Mouse (Mus musculus) lung, embryonic 14.5 days (tissue): Measurements from ENCODE around the gene Cpsf6. TPM values are rescaled to one million over a fixed set of nuclear protein-coding genes. Genes with fewer than 3 reads are reported as not detected.
"Not testable (repeated sequence)": the region's sequence is repeated elsewhere in the genome, so short reads cannot be mapped to it uniquely, and the experiment has no call there.

ENCODE experiments used
- ATAC-seq: fragments of 200-750 bp; cut with Nextera tagmentation; 2 replicates; pipeline ENCODE4 v1.8.0; 2017; ENCODE audit warnings: mild to moderate bottlenecking, moderate TSS enrichment, moderate library complexity; ENCODE audit not compliant: insufficient read depth
- DNase-seq: peaks from one replicate; pipeline ENCODE4 v3.0.0-alpha.2; 2015
- H3K27ac ChIP-seq: fragments of 300-500 bp; sonication (generic); 2 replicates; pipeline ENCODE4 v1.5.1; 2014; ENCODE audit warnings: low read depth, mild to moderate bottlenecking, moderate library complexity
- H3K27me3 ChIP-seq: fragments of 300-500 bp; sonication (generic); 2 replicates; pipeline ENCODE4 v1.6.1; 2014; ENCODE audit warnings: low read length, control low read depth; ENCODE audit not compliant: insufficient read depth
- H3K36me3 ChIP-seq: fragments of 300-500 bp; sonication (generic); 2 replicates; pipeline ENCODE4 v1.6.1; 2014; ENCODE audit warnings: control low read depth; ENCODE audit not compliant: insufficient read depth
- H3K4me1 ChIP-seq: fragments of 300-500 bp; sonication (generic); 2 replicates; pipeline ENCODE4 v1.6.1; 2014; ENCODE audit warnings: antibody characterized with exemption, control low read depth; ENCODE audit not compliant: insufficient read depth
- H3K4me2 ChIP-seq: fragments of 300-500 bp; sonication (generic); 2 replicates; pipeline ENCODE4 v1.6.1; 2014; ENCODE audit warnings: mild to moderate bottlenecking
- H3K4me3 ChIP-seq: fragments of 300-500 bp; sonication (generic); 2 replicates; pipeline ENCODE4 v1.5.1; 2014; ENCODE audit warnings: low read depth, low read length
- H3K9ac ChIP-seq: fragments of 300-500 bp; sonication (generic); 2 replicates; pipeline ENCODE4 v1.6.1; 2014
- H3K9me3 ChIP-seq: fragments of 300-500 bp; sonication (generic); 2 replicates; pipeline ENCODE4 v1.6.1; 2016; ENCODE audit warnings: low read depth, low read length, control low read depth
- CTCF ChIP-seq: IDR thresholded peaks from 2 replicates; pipeline ENCODE4 v1.5.1; 2016; ENCODE audit warnings: antibody characterized with exemption, low read depth
- WGBS: fragments of 180-500 bp; shearing (Covaris S2); extraction: QIAGEN DNeasy Blood & Tissue Kit; methylation state at CpG from one replicate; pipeline ENCODE4 v1.1.7; 2014; 5-methylcytosine and 5-hydroxymethylcytosine counted together
- polyA plus RNA-seq: library from polyadenylated mRNA; unstranded; fragments of >200 nt; fragmentation: Nextera tagmentation; extraction: Ambion mirVana; gene quantifications from 2 replicates; pipeline ENCODE4 v1.2.1, GENCODE M21; 2014

The Cpsf6 gene
- polyA plus RNA-seq, 1 experiment from 2014 or later = 201 TPM

- Histone ChIP-seq H3K27ac (no peak overlapping the region), H3K27me3 (no peaks in the 10 kb centered on the region), H3K4me2 (peak overlapping the region; percentile 45), H3K4me1 (no peaks in the 10 kb centered on the region), H3K4me3 (peak overlapping the region; percentile 9; the same call in 1 of the 2 replicates), H3K9ac (no peak overlapping the region), H3K36me3 (no peaks in the 10 kb centered on the region), H3K9me3 (no peaks in the 10 kb centered on the region)
- ATAC-seq = no peak
- TF ChIP-seq CTCF = no peak
- 31% methylated on average over 18 of the region's 18 CpGs for WGBS
- DNase-seq = no peak
Measured at GRCm38 (mm10) chr10:117396386-117397048, 16.7 kb upstream of the Cpsf6 start.

GRCm38 (mm10) chr10:117395801-117396200 is 16.0 kb upstream of the Cpsf6 start:
- no peak for ATAC-seq
- WGBS = 94% methylated on average over 2 of the region's 2 CpGs
- no peaks in the 10 kb centered on the region for H3K27me3 ChIP-seq

GRCm38 (mm10) chr10:117394738-117395550 is 15.1 kb upstream of the Cpsf6 start:
- WGBS = 63% methylated on average over 3 of the region's 3 CpGs
- no peak for DNase-seq
- no peak overlapping the region for H3K4me3 ChIP-seq
- no peaks in the 10 kb centered on the region for H3K27me3 ChIP-seq
- H3K36me3 ChIP-seq = no peaks in the 10 kb centered on the region
- no peaks in the 10 kb centered on the region for H3K9me3 ChIP-seq
- H3K9ac ChIP-seq = no peak overlapping the region
- no peak for ATAC-seq
- no peak overlapping the region for H3K4me2 ChIP-seq
- 0 out of 2 replicates have a peak, but pooled peaks have one; percentile 3 for TF ChIP-seq CTCF
- H3K27ac ChIP-seq = no peak overlapping the region
- H3K4me1 ChIP-seq = no peaks in the 10 kb centered on the region

More at GRCm38 (mm10) chr10:117395801-117396200, 16.0 kb upstream of the Cpsf6 start:
- no peak for DNase-seq
- no peak overlapping the region for H3K4me2 ChIP-seq
- H3K4me3 ChIP-seq = no peak overlapping the region
- no peaks in the 10 kb centered on the region for H3K4me1 ChIP-seq
- no peak overlapping the region for H3K27ac ChIP-seq
- TF ChIP-seq CTCF = no peak
- H3K9ac ChIP-seq = no peak overlapping the region
- H3K9me3 ChIP-seq = no peaks in the 10 kb centered on the region
- no peaks in the 10 kb centered on the region for H3K36me3 ChIP-seq

- Histone ChIP-seq H3K9me3 (no peaks in the 10 kb centered on the region), H3K27ac (peak overlapping the region; percentile 36; the same call in 1 of the 2 replicates), H3K4me3 (peak overlapping the region; percentile 36), H3K4me1 (no peaks in the 10 kb centered on the region), H3K4me2 (peak overlapping the region; percentile 71), H3K9ac (peak overlapping the region; percentile 48), H3K36me3 (no peaks in the 10 kb centered on the region), H3K27me3 (no peaks in the 10 kb centered on the region)
- DNase-seq (no peak), ATAC-seq (no peak)
- 45% methylated on average over 11 of the region's 11 CpGs for WGBS
- no peak for TF ChIP-seq CTCF
Measured at GRCm38 (mm10) chr10:117393891-117394395, 14.1 kb upstream of the Cpsf6 start.

- H3K4me1 ChIP-seq = no peaks in the 10 kb centered on the region
- ATAC-seq = peak; percentile 85
- WGBS = 1% methylated on average over 24 of the region's 27 CpGs
- H3K9me3 ChIP-seq = no peaks in the 10 kb centered on the region
- no peaks in the 10 kb centered on the region for H3K36me3 ChIP-seq
- DNase-seq = peak; percentile 84
- H3K4me3 ChIP-seq = peak overlapping the region; percentile 36
- TF ChIP-seq CTCF = no peak
- H3K9ac ChIP-seq = peak overlapping the region; percentile 48
- peak overlapping the region; percentile 71 for H3K4me2 ChIP-seq
- H3K27ac ChIP-seq = peak overlapping the region; percentile 36; the same call in 1 of the 2 replicates
- no peaks in the 10 kb centered on the region for H3K27me3 ChIP-seq
Measured at GRCm38 (mm10) chr10:117393196-117393890, 13.5 kb upstream of the Cpsf6 start.

GRCm38 (mm10) chr10:117392832-117393195 is 13.0 kb upstream of the Cpsf6 start:
- no peaks in the 10 kb centered on the region for H3K36me3 ChIP-seq
- H3K9ac ChIP-seq = peak overlapping the region; percentile 48
- H3K9me3 ChIP-seq = no peaks in the 10 kb centered on the region
- H3K4me3 ChIP-seq = peak overlapping the region; percentile 36
- H3K4me2 ChIP-seq = peak overlapping the region; percentile 71
- H3K27me3 ChIP-seq = no peaks in the 10 kb centered on the region
- TF ChIP-seq CTCF = no peak
- peak; percentile 62; the same call in 1 of the 2 replicates for ATAC-seq
- no peaks in the 10 kb centered on the region for H3K4me1 ChIP-seq
- DNase-seq = peak; percentile 60
- 2% methylated on average over 6 of the region's 6 CpGs for WGBS
- no peak overlapping the region for H3K27ac ChIP-seq

- not testable (repeated sequence) for H3K9me3 ChIP-seq, ATAC-seq, DNase-seq, H3K27ac ChIP-seq, H3K4me3 ChIP-seq, H3K4me2 ChIP-seq, H3K9ac ChIP-seq, H3K36me3 ChIP-seq, H3K4me1 ChIP-seq, H3K27me3 ChIP-seq
- WGBS = 70% methylated on average over 1 of the region's 1 CpGs
Measured at GRCm38 (mm10) chr10:117392397-117392796, 12.6 kb upstream of the Cpsf6 start.
